Mouse (Mus musculus) hindbrain, embryonic 14.5 days (tissue): Measurements from ENCODE around the gene Dlgap5. TPM values are rescaled to one million over a fixed set of nuclear protein-coding genes. Genes with fewer than 3 reads are reported as not detected.

Experiments
- ATAC-seq: fragments of 200-750 bp; cut with Nextera tagmentation; 2 replicates; pipeline ENCODE4 v1.8.0; 2017; ENCODE audit warnings: moderate number of reproducible peaks, mild to moderate bottlenecking, moderate TSS enrichment, moderate library complexity; ENCODE audit not compliant: low FRiP score
- DNase-seq: peaks from one replicate; pipeline ENCODE4 v3.0.0-alpha.2; 2015; ENCODE audit warnings: low spot score
- H3K27ac ChIP-seq: fragments of 300-500 bp; sonication (generic); 2 replicates; pipeline ENCODE4 v1.5.1; 2014; ENCODE audit warnings: mild to moderate bottlenecking, moderate library complexity
- H3K27me3 ChIP-seq: fragments of 300-500 bp; sonication (generic); 2 replicates; pipeline ENCODE4 v1.6.1; 2014; ENCODE audit warnings: mild to moderate bottlenecking, low read length, mixed read lengths; ENCODE audit not compliant: control insufficient read depth, insufficient read depth
- H3K36me3 ChIP-seq: fragments of 300-500 bp; sonication (generic); replicated peaks from 2 replicates; pipeline ENCODE4 v1.6.1; 2014; ENCODE audit not compliant: control insufficient read depth, insufficient read depth
- H3K4me1 ChIP-seq: fragments of 300-500 bp; sonication (generic); replicated peaks from 2 replicates; pipeline ENCODE4 v1.6.1; 2014; ENCODE audit warnings: antibody characterized with exemption, low read length, mixed read lengths; ENCODE audit not compliant: control insufficient read depth, insufficient read depth
- H3K4me2 ChIP-seq: fragments of 300-500 bp; sonication (generic); replicated peaks from 2 replicates; pipeline ENCODE4 v1.6.1; 2014; ENCODE audit warnings: mild to moderate bottlenecking, moderate library complexity
- H3K4me3 ChIP-seq: fragments of 300-500 bp; sonication (generic); replicated peaks from 2 replicates; pipeline ENCODE4 v1.5.1; 2014; ENCODE audit warnings: mild to moderate bottlenecking, low read length
- H3K9ac ChIP-seq: fragments of 300-500 bp; sonication (generic); 2 replicates; pipeline ENCODE4 v1.6.1; 2014
- H3K9me3 ChIP-seq: fragments of 300-500 bp; sonication (generic); 2 replicates; pipeline ENCODE4 v1.6.1; 2016; ENCODE audit warnings: low read length; ENCODE audit not compliant: control insufficient read depth
- WGBS: fragments of 180-500 bp; shearing (Covaris S2); extraction: QIAGEN DNeasy Blood & Tissue Kit; methylation state at CpG from one replicate; pipeline ENCODE4 v1.1.7; 2014; 5-methylcytosine and 5-hydroxymethylcytosine counted together
- polyA plus RNA-seq: library from polyadenylated mRNA; unstranded; fragments of >200 nt; fragmentation: Nextera tagmentation; extraction: Ambion mirVana; gene quantifications from 2 replicates; pipeline ENCODE4 v1.2.1, GENCODE M21; 2014

Dlgap5 gene
- polyA plus RNA-seq, 1 experiment from 2014 or later = 6.3 TPM

GRCm38 (mm10) chr14:47346715-47347114 is 71.5 kb downstream of the Dlgap5 start:
- no peak for DNase-seq
- Histone ChIP-seq H3K9me3 (no peaks in the 10 kb centered on the region), H3K4me1 (no peaks in the 10 kb centered on the region), H3K27me3 (no peaks in the 10 kb centered on the region), H3K4me3 (no peak overlapping the region), H3K9ac (no peak overlapping the region), H3K4me2 (no peak overlapping the region), H3K27ac (no peak overlapping the region), H3K36me3 (no peaks in the 10 kb centered on the region)
- 100% methylated on average over 1 of the region's 1 CpGs for WGBS
- no peak for ATAC-seq

- ATAC-seq = no peak
- Histone ChIP-seq H3K4me3 (no peak overlapping the region), H3K27me3 (no peaks in the 10 kb centered on the region), H3K36me3 (no peaks in the 10 kb centered on the region), H3K4me1 (no peaks in the 10 kb centered on the region), H3K9me3 (no peaks in the 10 kb centered on the region), H3K9ac (no peak overlapping the region), H3K27ac (no peak overlapping the region), H3K4me2 (no peak overlapping the region)
- WGBS = 52% methylated on average over 4 of the region's 4 CpGs
- no peak for DNase-seq
Measured at GRCm38 (mm10) chr14:47341811-47342291, 76.4 kb downstream of the Dlgap5 start.

- Histone ChIP-seq H3K4me2 (no peak overlapping the region), H3K4me1 (no peaks in the 10 kb centered on the region), H3K9ac (no peak overlapping the region), H3K27ac (no peak overlapping the region), H3K27me3 (no peaks in the 10 kb centered on the region), H3K9me3 (no peaks in the 10 kb centered on the region), H3K4me3 (no peak overlapping the region), H3K36me3 (no peaks in the 10 kb centered on the region)
- 86% methylated on average over 10 of the region's 10 CpGs for WGBS
- ATAC-seq (no peak), DNase-seq (no peak)
Measured at GRCm38 (mm10) chr14:47340231-47340925, 77.8 kb downstream of the Dlgap5 start.

Other genes with a start within 250 kb of the Dlgap5 start
- gene Gch1, start 229.0 kb downstream of the Dlgap5 start, polyA plus RNA-seq = 5.2 and 6.4 TPM in 2 replicates
- gene Wdhd1, start 141.6 kb downstream of the Dlgap5 start, polyA plus RNA-seq = 15.0 and 15.6 TPM in 2 replicates
- 3.6 TPM in 2 replicates for gene Socs4, start 141.5 kb downstream of the Dlgap5 start, polyA plus RNA-seq
- 52.0 and 54.8 TPM in 2 replicates for gene Mapk1ip1l, start 120.1 kb downstream of the Dlgap5 start, polyA plus RNA-seq
- 2.4 and 3.3 TPM in 2 replicates for gene Lgals3, start 50.7 kb downstream of the Dlgap5 start, polyA plus RNA-seq
- gene Fbxo34, start 32.0 kb upstream of the Dlgap5 start, polyA plus RNA-seq = 35.1 and 35.3 TPM in 2 replicates
- gene Atg14, start 152.2 kb upstream of the Dlgap5 start, polyA plus RNA-seq = 15.9 and 16.9 TPM in 2 replicates
- gene Ktn1, start 230.0 kb upstream of the Dlgap5 start, polyA plus RNA-seq = 77.1 and 84.9 TPM in 2 replicates